Mouse (Mus musculus) cortical plate, adult 2 months (tissue): ENCODE data around the gene Gmppa. TPM values are rescaled to one million over a fixed set of nuclear protein-coding genes. Genes with fewer than 3 reads are reported as not detected.
A peak's percentile ranks its signal among the peaks of the same experiment; 100 is the strongest.

Experiments used
- H3K27ac ChIP-seq: fragments of 200-500 bp; 2 replicates; pipeline ENCODE4 v1.5.1; 2012; ENCODE audit warnings: low read length, control low read depth, inconsistent platforms; ENCODE audit not compliant: insufficient read depth
- H3K4me1 ChIP-seq: fragments of 200-500 bp; 2 replicates; pipeline ENCODE4 v1.6.1; 2011; ENCODE audit warnings: low read length; ENCODE audit not compliant: control insufficient read depth, insufficient read depth
- H3K4me3 ChIP-seq: fragments of 200-500 bp; 2 replicates; pipeline ENCODE4 v1.5.1; 2011; ENCODE audit warnings: mild to moderate bottlenecking, low read length, control low read depth; ENCODE audit not compliant: insufficient read depth
- CTCF ChIP-seq: fragments of 200-500 bp; IDR thresholded peaks from 2 replicates; pipeline ENCODE4 v1.5.1; 2011; ENCODE audit warnings: mild to moderate bottlenecking, control low read depth, low read length; ENCODE audit not compliant: insufficient read depth; ENCODE audit errors: extremely low read depth
- POLR2A ChIP-seq: fragments of 200-500 bp; IDR thresholded peaks from 2 replicates; pipeline ENCODE4 v1.6.1; 2011; ENCODE audit warnings: mild to moderate bottlenecking, low read length, control low read depth; ENCODE audit not compliant: insufficient read depth; ENCODE audit errors: extremely low read depth
- polyA plus RNA-seq: library from polyadenylated mRNA; depleted of rRNA; stranded (reverse); fragments of >200 nt; gene quantifications from 2 replicates; pipeline ENCODE4 v1.2.3, GENCODE M21; 2012

Gmppa gene
- polyA plus RNA-seq, 1 experiment = 103 TPM

GRCm38 (mm10) chr1:75462636-75463035, 26.9 kb downstream of the Gmppa start:
- H3K27ac ChIP-seq = no peak overlapping the region
- H3K4me3 ChIP-seq = no peak overlapping the region
- H3K4me1 ChIP-seq = no peaks in the 10 kb centered on the region
- no peak for TF ChIP-seq POLR2A
- no peak for TF ChIP-seq CTCF

- Histone ChIP-seq H3K27ac (no peak overlapping the region), H3K4me3 (no peak overlapping the region), H3K4me1 (no peaks in the 10 kb centered on the region)
- TF ChIP-seq CTCF (no peak), POLR2A (no peak)
These were observed 28.0 kb downstream of the Gmppa start for GRCm38 (mm10) chr1:75463652-75464204.

- Histone ChIP-seq H3K4me1 (no peaks in the 10 kb centered on the region), H3K27ac (no peak overlapping the region), H3K4me3 (no peak overlapping the region)
- TF ChIP-seq POLR2A (no peak), CTCF (peak; percentile 86)
These were observed 31.6 kb downstream of the Gmppa start for GRCm38 (mm10) chr1:75467215-75467927.

GRCm38 (mm10) chr1:75469287-75469825, 33.6 kb downstream of the Gmppa start:
- no peak overlapping the region for H3K27ac ChIP-seq
- TF ChIP-seq CTCF (no peak), POLR2A (no peak)
- no peaks in the 10 kb centered on the region for H3K4me1 ChIP-seq
- no peak overlapping the region for H3K4me3 ChIP-seq

GRCm38 (mm10) chr1:75476441-75476840, 40.7 kb downstream of the Gmppa start:
- no peak overlapping the region for H3K27ac ChIP-seq
- no peak for TF ChIP-seq POLR2A
- no peak overlapping the region for H3K4me3 ChIP-seq
- H3K4me1 ChIP-seq = no peaks in the 10 kb centered on the region

GRCm38 (mm10) chr1:75477264-75477965, 41.7 kb downstream of the Gmppa start:
- TF ChIP-seq CTCF (peak; percentile 47), POLR2A (no peak)
- H3K4me1 ChIP-seq = no peaks in the 10 kb centered on the region
- no peak overlapping the region for H3K27ac ChIP-seq
- H3K4me3 ChIP-seq = peak overlapping the region; percentile 98; the same call in 1 of the 2 replicates

GRCm38 (mm10) chr1:75477966-75478290, 42.2 kb downstream of the Gmppa start:
- no peaks in the 10 kb centered on the region for H3K4me1 ChIP-seq
- no peak overlapping the region for H3K27ac ChIP-seq
- no peak for TF ChIP-seq POLR2A
- TF ChIP-seq CTCF = no peak
- peak overlapping the region; percentile 98; the same call in 1 of the 2 replicates for H3K4me3 ChIP-seq

- no peak for TF ChIP-seq POLR2A
- no peak for TF ChIP-seq CTCF
These were observed 42.8 kb downstream of the Gmppa start for GRCm38 (mm10) chr1:75478497-75478896.

GRCm38 (mm10) chr1:75478916-75479634, 43.3 kb downstream of the Gmppa start, which contains the start of the genes Chpf and Tmem198:
Gene Chpf, minus strand, starts transcription at chr1:75479307.
Gene Tmem198, plus strand, starts transcription at chr1:75479532.
- Histone ChIP-seq H3K27ac (peak within 1 kb of the TSS; percentile 96), H3K4me1 (no peaks in the 10 kb centered on the region), H3K4me3 (peak within 1 kb of the TSS; percentile 98)
- peak; percentile 70 for TF ChIP-seq POLR2A
- no peak for TF ChIP-seq CTCF

More at GRCm38 (mm10) chr1:75478497-75478896, 42.8 kb downstream of the Gmppa start:
- H3K4me3 ChIP-seq = peak overlapping the region; percentile 98
- no peaks in the 10 kb centered on the region for H3K4me1 ChIP-seq
- H3K27ac ChIP-seq = peak overlapping the region; percentile 96
